Mouse (Mus musculus): ENCODE measurements around the gene A730071L15Rik.
A peak's percentile ranks its signal among the peaks of the same experiment; 100 is the strongest.

Gene A730071L15Rik

DNA sequence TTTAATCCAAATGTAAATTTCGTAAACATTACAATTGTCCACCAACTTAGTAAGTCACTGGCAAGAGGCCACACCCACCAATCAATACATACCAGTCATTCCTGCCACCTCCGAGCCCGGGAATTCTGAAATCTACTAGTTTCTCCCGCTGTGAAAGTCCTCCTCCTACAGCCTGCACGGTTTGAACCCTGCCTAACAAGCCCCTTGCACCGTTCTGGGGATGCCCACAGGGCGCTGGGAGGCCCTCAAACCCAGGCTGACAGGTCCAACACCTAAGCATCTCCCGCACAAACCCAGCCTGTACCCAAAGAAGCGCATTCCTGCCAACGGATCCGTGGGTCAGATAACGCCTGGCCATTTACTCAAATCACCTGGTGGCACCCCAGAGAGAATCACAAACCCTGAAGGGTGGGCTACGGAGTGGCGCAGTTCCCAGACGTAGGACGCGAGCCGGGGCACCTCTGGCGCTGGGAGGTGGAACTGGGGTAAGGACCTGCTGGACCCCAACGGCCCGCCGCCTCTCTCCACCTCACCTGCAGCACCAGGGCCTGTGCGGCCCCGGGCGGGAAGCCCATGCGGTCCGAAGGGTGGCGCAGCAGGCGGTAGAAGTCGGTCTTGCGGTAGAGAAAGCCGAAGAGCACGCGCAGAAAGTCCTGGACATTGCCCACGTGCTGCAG, at the start of gene A730071L15Rik:
TSS of gene A730071L15Rik (plus strand) at position 620 of the 677 bp plus-strand sequence.
- ATAC-seq (ENCODE audit: low TSS enrichment) = no peak

DNA sequence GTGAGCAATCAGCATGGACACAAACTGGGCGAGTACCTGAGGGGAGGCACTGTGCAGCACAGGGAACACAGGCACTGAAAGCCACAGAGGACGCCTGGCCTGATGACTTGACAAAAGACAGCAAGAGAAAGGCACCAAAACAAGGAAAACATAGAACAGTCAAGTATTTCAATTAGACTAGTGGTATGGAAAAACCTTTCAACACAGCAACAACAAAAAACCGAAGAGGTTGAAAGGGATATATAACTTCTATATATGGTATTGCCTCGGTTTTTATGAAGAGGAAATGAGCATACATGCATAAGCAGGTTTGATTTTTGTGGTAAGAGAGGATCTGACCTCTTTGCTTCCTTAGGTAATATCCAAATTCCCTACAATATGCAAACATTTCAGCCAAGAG, 47.0 kb upstream of the A730071L15Rik start:
- no peak for ATAC-seq (ENCODE audit: low TSS enrichment)

DNA sequence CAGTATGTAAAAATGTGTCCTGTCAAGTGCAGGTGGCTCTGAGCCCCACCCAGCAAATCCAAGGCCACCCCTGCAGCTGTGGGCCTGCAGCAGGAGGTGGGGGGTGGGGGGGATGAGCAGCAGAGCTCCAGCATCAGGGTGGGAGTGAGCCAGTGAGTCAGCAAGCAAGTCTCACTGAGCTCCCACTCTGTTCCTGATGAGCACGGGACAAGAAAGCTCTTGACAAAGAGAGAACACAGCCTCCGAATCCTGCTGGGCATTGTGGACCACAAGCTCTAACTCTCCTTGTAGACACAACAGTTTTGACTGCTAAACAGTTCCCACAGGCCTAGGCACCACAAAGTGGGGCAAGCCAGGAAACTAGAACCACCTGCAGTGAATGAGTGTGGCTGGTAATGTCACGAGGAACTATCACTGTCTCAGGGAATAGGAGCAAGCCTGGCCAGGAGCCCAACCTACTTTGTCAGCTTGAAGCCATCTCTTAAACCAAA, 45.6 kb upstream of the A730071L15Rik start:
- ATAC-seq (ENCODE audit: low TSS enrichment) = peak; percentile 82

DNA sequence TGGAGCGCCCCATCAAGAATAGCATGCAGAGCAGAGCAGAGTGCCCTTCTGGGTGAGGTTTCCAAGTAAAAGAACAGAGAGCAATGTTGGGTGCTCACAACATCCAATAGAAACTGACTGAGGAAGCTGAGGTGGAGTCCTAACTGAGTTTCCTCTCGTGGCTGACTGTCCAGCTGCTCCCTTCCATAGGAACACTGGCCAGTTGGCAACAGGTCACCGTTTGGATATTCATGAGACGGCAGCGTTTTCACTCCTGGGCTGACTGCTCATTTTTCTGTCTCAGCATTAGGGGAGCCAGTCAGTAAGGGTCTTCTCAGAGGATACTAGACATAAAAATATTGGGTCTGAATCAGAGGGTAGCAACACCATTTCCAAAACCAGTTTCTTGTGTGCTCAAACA, 43.2 kb upstream of the A730071L15Rik start:
- no peak for ATAC-seq (ENCODE audit: low TSS enrichment)

DNA sequence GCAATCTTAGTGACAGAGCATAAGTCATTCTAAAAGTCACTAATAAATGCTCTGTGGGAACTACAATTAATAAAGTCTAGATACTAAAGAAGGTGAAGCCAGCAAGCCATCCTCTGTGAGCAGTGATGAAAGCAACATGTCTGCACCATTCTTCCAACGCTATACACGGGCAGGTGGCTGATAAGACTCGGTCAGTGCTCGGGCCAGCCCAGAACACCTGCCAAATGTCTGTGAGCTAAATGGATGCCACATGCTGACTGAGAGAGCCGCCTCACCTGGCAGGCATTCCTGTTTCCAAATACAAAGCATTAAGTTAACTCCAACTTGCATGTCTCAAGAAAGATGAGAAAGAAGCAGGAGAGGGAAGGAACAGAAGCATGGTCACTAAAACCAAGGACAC, 42.7 kb upstream of the A730071L15Rik start:
- no peak for ATAC-seq (ENCODE audit: low TSS enrichment)

DNA sequence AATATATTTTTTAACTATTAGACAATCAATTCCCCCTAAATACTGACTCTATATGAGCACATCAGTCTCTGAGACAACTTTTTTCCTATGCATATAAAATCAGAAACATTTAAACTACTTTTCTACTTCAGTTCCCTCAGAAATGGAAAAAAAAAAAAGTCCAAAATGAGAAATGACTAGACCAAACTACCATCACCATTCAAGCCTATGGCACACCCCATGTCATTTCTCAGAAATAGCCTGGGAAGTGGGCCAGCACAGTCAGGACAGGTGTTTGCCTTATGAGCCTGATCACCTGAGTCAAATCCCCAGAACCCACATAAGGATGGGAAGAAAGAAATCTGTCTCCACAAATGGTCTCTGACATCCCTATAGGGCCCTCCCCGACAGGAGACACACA, 41.3 kb upstream of the A730071L15Rik start:
- ATAC-seq (ENCODE audit: low TSS enrichment) = no peak

DNA sequence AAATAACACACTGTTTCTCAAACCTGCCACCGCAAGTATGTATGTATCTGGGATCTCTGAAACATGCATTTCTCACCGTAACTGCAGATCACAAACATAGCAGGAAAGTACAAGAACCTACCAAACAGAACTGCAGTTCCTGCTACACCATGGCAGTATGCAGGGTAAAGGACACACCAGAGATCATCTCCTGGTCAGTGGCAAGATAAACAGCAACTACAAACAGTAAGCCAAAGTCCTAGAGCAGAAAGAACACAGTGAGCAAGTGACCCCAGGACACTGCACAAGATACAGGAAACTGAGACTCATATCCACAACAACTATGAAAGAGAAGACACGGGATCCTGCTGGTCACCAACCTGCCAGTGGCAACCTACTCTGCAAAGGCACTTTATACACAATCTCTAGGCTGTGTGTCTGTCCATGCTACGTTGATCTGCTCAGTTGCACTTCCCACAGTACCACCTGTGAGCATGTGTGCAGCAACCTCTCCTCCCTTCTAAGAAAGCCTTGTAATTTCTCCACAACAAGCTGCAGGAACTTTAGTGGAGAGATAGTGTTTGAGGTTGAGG, 40.0 kb upstream of the A730071L15Rik start:
- ATAC-seq (ENCODE audit: low TSS enrichment) = no peak

DNA sequence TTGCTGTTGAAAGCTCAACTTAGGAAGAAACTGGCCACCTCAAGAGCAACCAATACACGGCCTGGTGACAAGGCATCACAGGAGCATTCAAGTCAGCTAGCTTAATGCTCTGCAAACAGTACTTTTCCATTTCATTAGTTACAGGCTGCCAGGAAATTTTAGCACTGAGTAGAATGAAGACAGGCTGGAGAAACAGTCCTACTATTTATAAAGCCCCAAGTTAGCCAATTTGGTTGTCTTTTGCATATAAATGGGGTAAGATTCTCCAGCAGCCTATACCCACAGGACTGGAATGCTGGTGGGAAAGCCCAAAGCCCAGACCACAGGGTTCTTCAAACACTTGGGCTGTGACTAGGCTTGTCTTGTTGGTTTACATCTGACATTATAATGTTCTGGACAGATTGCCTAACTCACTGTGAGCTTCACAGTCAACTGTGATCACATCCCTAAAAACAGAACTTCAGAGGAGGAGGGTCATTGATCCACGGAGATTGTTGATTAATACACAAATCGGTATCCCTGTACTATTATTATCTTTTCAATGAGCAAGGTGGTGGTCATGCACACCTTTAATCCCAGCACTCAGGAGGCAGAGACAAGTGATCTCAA, 39.1 kb upstream of the A730071L15Rik start:
- ATAC-seq (ENCODE audit: low TSS enrichment) = peak; percentile 68

DNA sequence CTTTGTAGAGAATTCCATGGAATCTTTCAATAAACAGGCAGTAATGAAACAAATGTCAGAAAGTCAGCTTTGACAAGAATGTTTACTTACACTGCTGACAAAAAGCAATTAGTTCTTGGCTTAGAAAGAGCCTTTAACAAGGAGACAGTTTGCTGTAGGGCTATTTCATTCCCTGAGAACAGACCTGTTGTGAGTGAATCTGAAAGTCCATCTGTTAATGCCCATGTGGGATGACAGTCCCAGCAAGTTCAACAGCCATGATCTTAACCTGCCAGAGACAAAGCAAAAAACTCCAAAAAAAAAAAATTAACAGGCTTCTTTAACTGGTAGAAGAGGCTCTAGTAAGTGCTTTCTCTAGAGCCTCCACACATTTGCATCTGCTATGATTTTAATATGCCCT, 38.3 kb upstream of the A730071L15Rik start:
- no peak for ATAC-seq (ENCODE audit: low TSS enrichment)

DNA sequence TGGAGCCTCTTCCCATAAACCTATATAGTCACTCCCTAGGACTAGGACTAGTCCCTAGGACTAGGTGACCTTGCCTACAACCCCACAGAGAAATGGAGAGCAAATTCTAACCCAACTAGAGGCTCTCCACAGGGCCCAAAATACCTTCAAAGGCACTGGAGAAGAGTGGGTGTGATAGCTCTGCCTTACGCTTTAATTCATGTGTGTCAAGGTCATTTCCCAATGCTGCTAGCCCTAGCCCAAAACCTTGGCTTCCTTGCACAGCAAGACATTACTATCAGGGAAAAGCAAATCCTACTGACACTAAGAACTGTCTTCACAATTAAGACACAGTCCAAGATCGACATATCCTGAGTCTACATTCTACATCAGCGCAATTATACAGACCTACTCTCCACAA, 36.8 kb upstream of the A730071L15Rik start:
- ATAC-seq (ENCODE audit: low TSS enrichment) = no peak

DNA sequence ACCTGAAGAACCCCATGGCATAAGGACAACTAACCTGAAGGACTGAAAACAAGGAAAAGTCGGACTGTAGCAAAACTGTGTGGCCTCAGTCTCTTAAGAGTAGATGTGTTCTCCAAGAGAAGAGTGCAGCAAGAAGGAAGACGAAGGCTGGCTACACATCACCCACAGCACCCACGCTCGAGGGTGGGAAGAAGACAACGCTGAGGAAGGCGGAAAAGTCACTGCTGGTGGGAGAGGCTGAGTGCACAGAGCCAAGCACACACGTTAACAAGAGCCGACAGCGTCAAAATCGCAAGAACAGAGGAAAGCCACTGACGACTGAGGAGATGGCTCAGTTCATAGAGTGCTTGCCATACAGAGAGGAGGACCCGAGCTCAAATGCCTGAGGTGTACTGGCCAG, 36.1 kb upstream of the A730071L15Rik start:
- ATAC-seq (ENCODE audit: low TSS enrichment) = peak; percentile 28; the same call in 1 of the 2 replicates

DNA sequence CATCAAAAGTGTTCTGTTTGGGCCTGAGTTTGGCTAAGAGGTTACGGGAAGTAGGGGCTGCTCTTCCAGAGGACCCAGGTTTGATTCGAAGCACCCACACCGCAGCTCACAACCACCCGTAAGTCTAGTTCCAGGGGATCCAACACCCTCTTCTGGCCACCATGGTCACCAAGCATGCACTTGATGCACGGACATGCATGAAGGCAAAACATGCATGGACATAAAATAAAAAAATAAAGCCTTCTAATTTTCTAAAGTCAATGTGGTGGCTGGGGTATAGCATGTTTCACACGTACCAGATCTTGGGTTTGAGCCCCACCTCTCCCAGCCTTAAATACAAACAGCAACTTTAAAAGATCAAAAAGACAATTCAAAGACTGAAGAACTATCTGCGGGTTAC, 35.0 kb upstream of the A730071L15Rik start:
- no peak for ATAC-seq (ENCODE audit: low TSS enrichment)

DNA sequence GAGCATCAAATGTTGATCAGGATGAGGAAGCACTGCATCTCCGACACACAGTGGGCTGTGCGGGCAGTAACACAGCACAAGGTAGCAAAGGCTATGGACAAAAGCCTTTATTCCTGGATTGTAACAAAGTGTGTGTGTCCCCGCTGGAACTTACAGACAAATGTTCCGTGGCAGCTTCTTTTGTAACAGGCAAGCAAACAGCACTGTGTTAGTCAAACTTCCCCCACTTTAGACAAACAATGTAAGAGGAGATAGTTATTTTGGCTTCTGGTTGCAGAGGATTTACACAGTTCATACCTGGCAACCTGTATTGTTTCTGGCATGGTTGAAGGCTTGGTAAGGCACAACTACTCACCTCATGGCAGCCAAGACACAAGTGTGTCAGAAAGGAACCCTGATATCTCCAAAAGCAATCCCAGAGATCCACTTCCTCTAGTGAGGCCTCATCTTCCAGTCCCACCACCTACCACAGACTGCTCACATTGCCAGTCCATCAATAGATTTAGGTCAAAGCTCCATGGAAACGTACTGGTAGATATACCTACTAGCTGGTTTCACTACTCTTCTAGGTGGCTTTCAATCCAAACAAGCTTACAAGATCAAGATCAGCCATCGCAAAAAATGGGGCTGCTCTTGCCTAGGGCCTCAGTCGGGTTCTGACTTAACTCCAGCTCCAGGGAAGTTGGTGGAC, 34.3 kb upstream of the A730071L15Rik start:
- no peak for ATAC-seq (ENCODE audit: low TSS enrichment)

DNA sequence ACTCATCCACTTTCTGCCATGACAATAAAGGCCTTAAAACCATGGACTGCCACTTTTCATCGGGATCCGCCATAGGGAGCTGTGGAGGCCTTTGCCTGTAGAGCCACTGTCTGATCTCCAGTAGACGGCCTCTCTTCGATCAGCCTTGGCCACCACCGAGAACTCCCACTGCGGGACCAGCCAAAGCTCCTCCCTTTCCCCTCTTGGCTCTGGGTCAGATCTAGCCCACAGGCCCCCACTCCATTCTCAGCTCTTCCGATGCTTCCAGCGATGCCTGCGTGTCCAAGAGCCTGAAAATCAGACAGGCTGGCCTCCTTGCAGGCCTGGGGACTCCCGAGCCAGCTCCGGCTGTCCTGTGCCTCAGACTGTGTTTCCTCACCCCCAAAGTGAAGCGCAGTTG, 33.5 kb upstream of the A730071L15Rik start:
- ATAC-seq (ENCODE audit: low TSS enrichment) = no peak

DNA sequence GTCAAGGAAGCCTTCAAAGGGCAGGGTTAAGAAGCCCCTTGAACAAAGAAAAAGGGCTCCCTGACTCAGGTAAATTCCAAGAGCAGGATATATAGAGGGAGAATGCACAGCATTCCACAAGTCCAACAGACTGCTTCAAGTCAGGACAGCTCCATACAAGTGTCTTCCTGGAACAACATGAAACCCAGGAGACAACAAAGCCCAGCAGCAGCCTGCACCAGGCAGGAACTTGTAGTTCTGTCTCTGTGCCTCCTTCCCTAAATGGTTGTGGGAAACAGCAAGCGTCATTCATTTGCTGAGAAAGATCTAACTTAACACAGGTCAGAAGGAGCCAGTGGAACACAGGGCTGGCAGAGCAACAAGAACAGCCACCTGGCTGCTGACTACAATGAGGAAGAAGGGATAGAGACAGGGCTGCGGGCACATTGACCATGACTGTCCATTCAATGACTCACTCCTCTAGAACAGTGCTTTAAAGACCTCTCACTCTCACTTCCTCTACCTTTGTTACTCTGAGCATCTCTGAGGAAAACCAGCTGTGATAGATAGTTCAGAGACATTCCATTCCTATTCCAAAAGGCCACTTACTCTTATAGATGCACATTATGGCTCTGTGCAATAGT, 30.7 kb upstream of the A730071L15Rik start:
- no peak for ATAC-seq (ENCODE audit: low TSS enrichment)

DNA sequence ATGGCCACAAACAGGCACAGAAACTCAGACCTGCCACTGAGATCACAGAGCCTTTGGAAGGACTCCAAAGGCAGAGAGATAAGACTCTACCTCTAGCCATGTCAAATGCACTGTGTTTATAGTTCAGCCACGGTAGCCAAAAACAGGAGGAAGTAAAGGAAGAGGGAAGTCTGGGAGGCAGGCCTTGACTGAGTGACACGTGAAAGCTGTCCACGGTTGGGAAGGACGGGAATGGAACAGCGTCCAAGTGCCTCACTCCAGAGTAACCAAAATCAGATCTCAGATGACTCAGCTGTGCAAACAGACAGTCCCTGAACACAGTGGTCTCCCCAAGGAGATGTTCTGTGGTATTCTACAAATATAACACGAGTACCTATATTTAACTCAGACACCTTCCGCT, 25.1 kb upstream of the A730071L15Rik start:
- ATAC-seq (ENCODE audit: low TSS enrichment) = peak; percentile 74

DNA sequence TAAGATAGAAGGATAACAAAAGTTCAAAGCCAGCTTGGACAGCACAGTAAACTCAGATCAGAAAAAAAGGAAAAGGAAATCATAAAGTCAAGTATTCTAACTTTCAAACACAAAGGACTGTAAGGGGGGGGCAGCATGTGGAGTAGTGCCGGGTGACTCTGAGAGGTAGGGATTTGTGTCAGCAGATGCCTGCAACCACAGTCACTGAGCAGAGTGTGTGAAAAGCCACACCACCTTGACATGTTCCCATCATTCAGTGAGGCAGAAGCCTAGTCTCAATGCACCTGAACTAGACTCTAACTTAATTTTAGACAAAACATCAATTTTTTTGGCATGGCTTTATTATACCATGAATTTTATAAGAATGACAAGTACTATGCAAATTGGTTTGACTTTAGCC, 24.3 kb upstream of the A730071L15Rik start:
- no peak for ATAC-seq (ENCODE audit: low TSS enrichment)

DNA sequence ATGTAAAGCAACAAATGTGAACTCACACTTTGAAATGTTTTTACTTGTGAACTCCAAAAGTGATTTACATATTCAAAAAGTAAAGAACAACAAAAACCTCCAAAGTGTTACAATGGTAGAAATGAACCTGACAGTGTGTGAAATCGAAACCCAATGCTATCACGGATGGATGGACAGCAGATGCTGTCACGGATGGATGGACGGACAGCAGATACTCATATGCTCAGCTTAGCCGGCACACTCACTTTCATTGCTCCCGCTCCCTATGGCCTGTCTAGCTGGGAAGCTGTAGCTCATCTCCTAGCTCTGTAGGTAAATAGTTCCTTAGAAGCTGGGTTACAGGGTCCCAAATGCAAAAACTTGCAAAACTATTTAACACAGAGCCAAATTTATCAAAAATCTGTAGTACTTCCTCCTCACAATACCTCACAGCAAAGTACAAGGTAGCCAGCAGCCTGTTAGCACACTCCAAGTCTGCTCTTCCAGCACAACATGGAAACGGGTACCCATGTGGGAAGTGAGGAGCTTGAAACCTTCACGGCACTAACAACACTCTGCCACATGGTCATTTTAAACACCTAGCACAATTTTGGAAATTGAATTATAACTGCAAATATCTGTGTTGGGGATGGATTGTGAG, 21.9 kb upstream of the A730071L15Rik start:
- ATAC-seq (ENCODE audit: low TSS enrichment) = no peak

DNA sequence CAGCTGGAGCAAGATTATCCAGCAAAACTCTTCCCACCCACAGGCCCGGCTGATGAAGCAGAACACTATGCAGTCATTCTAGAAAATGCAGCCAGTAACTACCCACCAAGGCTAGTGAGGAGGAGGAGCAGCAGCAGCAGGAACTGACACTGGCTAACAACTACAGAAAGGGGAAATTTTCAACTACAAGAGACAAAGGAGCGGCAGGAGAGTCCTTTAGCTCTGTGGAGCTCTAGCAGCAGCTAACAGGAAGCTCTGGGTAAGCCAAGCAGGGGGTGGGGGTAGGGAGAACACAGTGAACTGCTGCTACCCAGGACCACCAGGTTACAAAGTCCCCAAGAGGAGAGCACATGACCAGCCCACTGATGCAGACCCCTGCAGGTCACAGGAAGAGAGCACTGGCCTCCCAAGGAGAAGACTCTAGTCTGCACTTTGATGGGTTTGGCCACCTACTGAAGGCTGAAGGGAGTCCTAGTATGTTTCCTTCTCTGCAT, 21.1 kb upstream of the A730071L15Rik start:
- ATAC-seq (ENCODE audit: low TSS enrichment) = peak; percentile 80

DNA sequence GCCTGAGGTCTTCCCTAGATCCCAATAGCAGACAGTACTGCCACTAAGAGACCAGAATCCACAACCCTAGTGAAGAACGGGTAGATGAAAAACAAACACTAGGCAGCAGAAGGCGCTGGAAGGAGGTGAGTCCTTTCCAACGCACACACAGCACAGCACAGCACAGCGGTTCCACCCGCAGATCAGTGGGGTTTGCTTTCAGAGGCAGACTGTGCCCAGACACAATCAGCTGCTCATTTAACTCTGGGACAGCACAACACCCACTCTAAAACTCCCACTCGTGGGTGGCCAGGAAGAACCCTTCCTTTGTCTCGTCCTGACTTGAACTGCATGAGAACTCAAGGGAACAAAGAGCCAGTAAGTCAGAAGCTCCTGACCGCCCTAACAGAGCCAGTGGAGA, 20.6 kb upstream of the A730071L15Rik start:
- ATAC-seq (ENCODE audit: low TSS enrichment) = peak; percentile 63

DNA sequence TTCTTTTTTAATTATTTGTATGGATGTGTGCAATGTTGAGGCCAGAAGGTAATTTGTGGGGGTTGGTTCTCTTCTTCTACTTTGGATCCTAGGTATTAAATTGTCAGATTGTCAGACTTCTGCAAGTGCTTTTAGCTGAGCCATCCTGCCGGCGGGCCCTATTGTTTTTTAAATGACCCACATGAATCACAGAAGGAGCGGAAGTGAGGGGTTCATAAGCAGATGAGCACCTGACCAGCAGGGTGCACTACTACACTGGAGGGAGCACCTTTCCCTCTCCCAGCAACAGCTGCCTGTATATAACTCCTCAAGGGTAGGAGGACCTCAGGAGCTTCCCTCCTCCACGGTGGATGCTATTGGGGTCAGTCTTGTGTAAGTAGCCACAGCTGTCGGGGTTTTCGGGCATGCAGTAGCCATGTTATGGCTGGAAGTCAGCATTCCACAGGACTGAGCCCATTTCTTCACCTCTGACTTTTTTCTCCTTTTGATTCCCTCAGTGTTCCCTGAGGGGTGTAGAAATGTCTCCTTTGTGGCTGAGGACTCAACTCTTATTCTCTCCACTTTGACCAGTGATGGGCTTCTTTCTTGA, 18.9 kb upstream of the A730071L15Rik start:
- ATAC-seq (ENCODE audit: low TSS enrichment) = no peak
